ENCODE assay signal across 15 mouse cellular contexts in genomic region chr16:30677896-30678707, GRCm38 (mm10).
DNase-seq lines count a peak whose midpoint lies in the region; ATAC-seq and TF ChIP-seq lines count a peak whose summit lies in the region.
"Had no signal": no experiment of that assay in that cellular context is flagged by ENCODE, and none has a peak within 500 bp of the region (broad histone marks: within the 10 kb centered on the region; RNA-seq: fewer than 3 reads in every experiment).

No protein-coding gene starts in this region.

- ATAC-seq in activated CD4-positive, CD25-positive, alpha-beta regulatory T cell, adult 4 months: peak; percentile 27
- ATAC-seq: forebrain, embryonic 15.5 days had no signal

- H3K27ac ChIP-seq in layer of hippocampus, adult 2 months: no peak overlapping the region
- H3K27ac ChIP-seq: forebrain, embryonic 15.5 days; limb, embryonic 13.5 days; liver, embryonic 14.5 days; midbrain, embryonic 12.5 days; neural tube, embryonic 12.5 days had no signal

- TF ChIP-seq CTCF in layer of hippocampus, adult 2 months (conservative IDR thresholded peaks at IDR 0.05): no peak

- H3K4me3 ChIP-seq in layer of hippocampus, adult 2 months: no peak overlapping the region
- H3K4me3 ChIP-seq: forebrain, embryonic 15.5 days; limb, embryonic 13.5 days; midbrain, embryonic 12.5 days; neural tube, embryonic 12.5 days had no signal

- intact Hi-C loops in left cerebral cortex, postnatal 36 days (cut with DNase I): no loop called here

- peak; percentile 23 for DNase-seq in thymus, postnatal 0 days (ENCODE audit: low spot score)
- DNase-seq in thymus, postnatal 25 days: no peak
- DNase-seq in spleen, adult 18-20 months: peak; percentile 41 to 50
- DNase-seq in layer of hippocampus, adult 2 months (ENCODE audit: low spot score in 2 of 2): no peak
- DNase-seq in embryo, embryonic 9.5 days (ENCODE audit: extremely low spot score): no peak
- no peak for DNase-seq in left cerebral cortex, postnatal 36 days (ENCODE audit: low spot score in 2 of 2)
- DNase-seq: cerebellum, adult 9-10 months; kidney, adult 2 months; kidney, postnatal 36 days had no signal

Comparison
In these comparisons a context has a peak if more than half of its experiments do, and no peak if none do; other contexts are left out.
1. DNase-seq: peak in thymus, postnatal 0 days (single experiment) and spleen, adult 18-20 months (2 of 2); none in thymus, postnatal 25 days (single experiment), layer of hippocampus, adult 2 months (0 of 2), embryo, embryonic 9.5 days (single experiment) and left cerebral cortex, postnatal 36 days (0 of 2).